In the genomic region with DNA sequence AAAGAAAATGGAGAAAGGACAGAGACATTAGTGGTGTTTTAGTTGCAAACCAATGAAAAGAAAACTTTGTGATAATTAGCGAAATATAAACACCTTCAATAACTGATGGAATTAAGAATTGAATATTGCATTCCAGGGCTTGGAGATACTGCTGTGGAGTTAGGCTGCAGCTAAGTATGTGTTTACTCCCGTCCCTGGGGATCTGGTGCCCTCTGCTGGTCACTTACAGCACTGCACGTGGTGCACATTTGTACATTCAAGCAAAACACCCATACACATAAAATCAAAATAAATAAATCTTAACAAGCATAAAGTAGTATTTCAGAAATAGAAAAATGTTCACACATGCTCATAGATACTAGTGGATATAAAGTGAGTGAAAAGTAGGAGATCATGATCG, we compare ENCODE assay signal across 8 mouse cellular contexts.
DNase-seq lines count a peak whose midpoint lies in the region; ATAC-seq lines count a peak whose summit lies in the region.

No protein-coding gene starts in this region.

- H3K9ac ChIP-seq in forebrain, embryonic 11.5 days (ENCODE audit: low read length) = no peak overlapping the region
- no peak overlapping the region for H3K9ac ChIP-seq in hindbrain, embryonic 14.5 days

- ATAC-seq in forebrain, embryonic 11.5 days (replicated peaks; ENCODE audit: low FRiP score) = peak; percentile 80
- ATAC-seq in hindbrain, embryonic 14.5 days (ENCODE audit: low FRiP score) = 0 out of 2 replicates have a peak, but pooled peaks have one; percentile 37

- no peaks in the 10 kb centered on the region for H3K27me3 ChIP-seq in forebrain, embryonic 11.5 days (ENCODE audit: control insufficient read depth, insufficient read depth, low read length)
- no peaks in the 10 kb centered on the region for H3K27me3 ChIP-seq in hindbrain, embryonic 14.5 days (ENCODE audit: control insufficient read depth, insufficient read depth, low read length)

- WGBS in forebrain, embryonic 11.5 days = 25% methylated on average over 4 of the region's 4 CpGs
- 21% methylated on average over 4 of the region's 4 CpGs for whole genome bisulfite sequencing in hindbrain, embryonic 14.5 days

- no peaks in the 10 kb centered on the region for H3K36me3 ChIP-seq in forebrain, embryonic 11.5 days (ENCODE audit: control insufficient read depth, insufficient read depth, low read length)
- no peaks in the 10 kb centered on the region for H3K36me3 ChIP-seq in hindbrain, embryonic 14.5 days (replicated peaks; ENCODE audit: control insufficient read depth, insufficient read depth)

- peak; percentile 29 for DNase-seq in MEL-GATA-1-ER (ENCODE audit: extremely low read depth, low read depth)
- peak; percentile 24 for DNase-seq in brain, embryonic 18.5 days (ENCODE audit: low read depth, low spot score)
- peak; percentile 87 for DNase-seq in forebrain, embryonic 11.5 days (ENCODE audit: low spot score)
- DNase-seq in hindbrain, embryonic 14.5 days (ENCODE audit: low spot score) = peak; percentile 89
- DNase-seq in left cerebral cortex, adult 18-20 months (ENCODE audit: low spot score in 2 of 2) = peak; percentile 81 to 91
- peak; percentile 79 for DNase-seq in mesoderm, embryonic 11.5 days (ENCODE audit: low read depth, low spot score)
- DNase-seq in right cerebral cortex, postnatal 25 days = peak; percentile 72
- peak; percentile 46 to 82 for DNase-seq in urinary bladder, postnatal 4 days (ENCODE audit: low spot score in 2 of 2)

- H3K4me3 ChIP-seq in forebrain, embryonic 11.5 days (ENCODE audit: low read depth, low read length) = no peak overlapping the region
- no peak overlapping the region for H3K4me3 ChIP-seq in hindbrain, embryonic 14.5 days (replicated peaks; ENCODE audit: low read length)

- H3K4me2 ChIP-seq in forebrain, embryonic 11.5 days (ENCODE audit: low read depth, low read length, severe bottlenecking) = no peak overlapping the region
- H3K4me2 ChIP-seq in hindbrain, embryonic 14.5 days (replicated peaks) = no peak overlapping the region

- no peaks in the 10 kb centered on the region for H3K9me3 ChIP-seq in forebrain, embryonic 11.5 days (ENCODE audit: control insufficient read depth, low read length)
- H3K9me3 ChIP-seq in hindbrain, embryonic 14.5 days (ENCODE audit: control insufficient read depth, low read length) = no peaks in the 10 kb centered on the region

- H3K4me1 ChIP-seq in forebrain, embryonic 11.5 days (replicated peaks; ENCODE audit: control insufficient read depth, insufficient read depth, low read length) = no peaks in the 10 kb centered on the region; the same call in 1 of the 2 replicates
- no peaks in the 10 kb centered on the region for H3K4me1 ChIP-seq in hindbrain, embryonic 14.5 days (replicated peaks; ENCODE audit: control insufficient read depth, insufficient read depth, low read length)

- no peak overlapping the region for H3K27ac ChIP-seq in forebrain, embryonic 11.5 days (ENCODE audit: low read depth, low read length)
- H3K27ac ChIP-seq in hindbrain, embryonic 14.5 days = no peak overlapping the region

Comparison
In these comparisons a context has a peak if more than half of its experiments do, and no peak if none do; other contexts are left out.
1. DNase-seq: peak in every context shown above with its lines; median percentile 89 in hindbrain, embryonic 14.5 days; 87 in forebrain, embryonic 11.5 days; 86 in left cerebral cortex, adult 18-20 months; 79 in mesoderm, embryonic 11.5 days; 72 in right cerebral cortex, postnatal 25 days; 64 in urinary bladder, postnatal 4 days; 29 in MEL-GATA-1-ER; 24 in brain, embryonic 18.5 days.